Mouse (Mus musculus): ENCODE measurements around the gene Grpel1. TPM values are rescaled to one million over a fixed set of nuclear protein-coding genes. Genes with fewer than 3 reads are reported as not detected.
A peak's percentile ranks its signal among the peaks of the same experiment; 100 is the strongest.

Gene Grpel1
- polyA plus RNA-seq (2015; fragmentation: Nextera tagmentation; extraction: Ambion mirVana) = 46.1 and 47.8 TPM in 2 replicates

DNA sequence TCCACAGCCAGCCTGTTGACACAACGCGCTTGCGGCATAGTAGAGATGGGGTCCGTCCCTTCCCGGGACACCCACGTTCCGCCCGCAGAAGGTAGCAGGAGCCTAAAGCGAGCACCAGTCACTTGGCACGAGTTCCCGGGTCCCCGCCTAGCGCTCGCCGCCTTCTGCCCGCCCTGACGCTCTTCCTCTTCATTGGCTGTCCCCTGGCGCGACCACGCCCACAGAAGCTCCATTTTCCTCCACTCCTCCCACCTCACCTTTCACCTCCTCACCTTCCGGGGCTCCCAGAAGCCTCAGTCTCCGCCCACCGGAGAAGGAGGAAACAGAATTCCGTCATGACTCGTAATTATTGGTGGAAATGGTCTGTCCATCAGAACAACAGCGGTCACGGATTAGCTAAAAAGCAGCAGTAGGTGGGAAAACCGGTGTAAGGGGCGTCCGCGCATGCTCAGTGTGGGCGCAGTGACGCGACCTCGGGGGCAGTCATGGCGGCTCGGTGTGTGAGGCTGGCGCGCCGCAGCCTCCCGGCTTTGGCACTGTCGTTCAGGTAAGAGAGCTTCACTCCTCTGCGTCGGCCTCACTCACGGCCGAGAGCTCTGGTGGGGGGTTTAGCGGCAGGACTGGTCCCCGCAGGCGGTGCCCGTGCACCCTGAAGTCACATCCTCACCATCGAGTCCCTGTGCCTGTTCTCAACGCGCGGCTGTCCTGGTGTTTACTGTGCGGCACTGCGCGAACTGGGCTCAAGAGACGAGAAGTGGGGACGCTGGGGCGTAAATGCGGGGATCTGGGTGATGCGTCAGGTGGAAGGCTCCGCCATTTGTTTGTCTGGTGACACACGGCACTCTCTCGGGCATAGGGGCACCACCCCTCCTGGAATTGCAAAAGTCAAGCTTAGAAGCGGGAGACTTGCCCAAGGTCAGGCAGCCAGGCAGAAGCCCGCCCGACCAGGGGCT, at the start of gene Grpel1:
Gene Grpel1, plus strand, starts transcription at position 290 of the 953 bp plus-strand sequence.
- no peak within 1 kb of the TSS; the same call in 1 of the 2 replicates for H3K27ac ChIP-seq

DNA sequence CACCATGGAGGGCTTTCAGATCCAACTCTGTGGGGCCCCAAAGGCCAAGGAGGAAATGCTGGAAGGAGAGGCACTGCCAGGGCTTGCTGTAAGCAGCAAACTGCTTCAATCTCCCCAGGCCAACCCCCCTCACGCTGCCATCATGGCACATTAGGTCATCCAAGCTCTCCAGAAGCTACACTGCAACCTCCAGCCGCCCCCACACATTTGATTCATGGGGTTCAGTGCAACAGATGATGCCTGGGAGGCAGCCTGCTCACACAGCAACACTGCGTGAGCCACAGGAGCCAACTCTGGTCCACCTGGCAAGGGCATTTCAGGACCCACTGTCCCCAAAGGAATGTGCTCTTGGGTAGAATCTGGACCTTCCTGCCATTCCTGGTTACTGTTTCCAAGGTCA, 44.9 kb upstream of the Grpel1 start:
- H3K9me3 ChIP-seq = no peaks in the 10 kb centered on the region
- no peak overlapping the region for H3K4me3 ChIP-seq
- H3K27me3 ChIP-seq = no peaks in the 10 kb centered on the region
- no peak overlapping the region for H3K4me2 ChIP-seq
- H3K4me1 ChIP-seq = no peaks in the 10 kb centered on the region
- H3K27ac ChIP-seq = no peak overlapping the region
- ATAC-seq (ENCODE audit: insufficient number of reproducible peaks, insufficient read depth, low FRiP score, low TSS enrichment, low read depth) = no peak
- H3K36me3 ChIP-seq = no peaks in the 10 kb centered on the region
- H3K9ac ChIP-seq = no peak overlapping the region
- WGBS = 79% methylated on average over 3 of the region's 3 CpGs

More for the DNA sequence above, at the start of gene Grpel1:
- Histone ChIP-seq H3K9ac (peak within 1 kb of the TSS; percentile 87), H3K4me3 (peak within 1 kb of the TSS; percentile 99), H3K36me3 (peaks cover 12% of the 10 kb centered on the region), H3K4me1 (peaks cover 21% of the 10 kb centered on the region), H3K9me3 (no peaks in the 10 kb centered on the region), H3K27me3 (no peaks in the 10 kb centered on the region), H3K4me2 (peak within 1 kb of the TSS; percentile 98)
- ATAC-seq (ENCODE audit: insufficient number of reproducible peaks, insufficient read depth, low FRiP score, low TSS enrichment, low read depth) = peak; percentile 90
- WGBS = under 1% methylated on average over 68 of the region's 68 CpGs

DNA sequence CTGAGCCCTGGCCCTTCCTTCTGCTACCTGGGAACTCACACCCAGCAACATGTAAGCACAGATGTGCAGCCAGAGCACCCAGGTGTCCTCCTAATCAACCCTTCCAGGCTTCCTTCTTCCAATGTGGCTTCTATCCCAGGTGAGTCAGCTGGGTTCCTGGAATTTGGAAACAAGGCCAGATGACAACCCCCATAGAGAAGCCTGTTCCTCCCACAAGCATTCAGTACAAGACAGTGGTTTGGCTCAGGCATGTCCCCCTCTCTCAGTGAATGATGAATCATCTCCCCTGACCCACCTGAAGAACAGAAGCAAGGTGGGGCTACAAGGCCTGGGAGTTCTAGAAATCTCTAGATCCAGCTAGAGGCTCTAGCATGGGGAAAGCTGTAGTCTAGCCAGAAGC, 42.1 kb upstream of the Grpel1 start:
- Histone ChIP-seq H3K9ac (no peak overlapping the region), H3K4me3 (no peak overlapping the region)

DNA sequence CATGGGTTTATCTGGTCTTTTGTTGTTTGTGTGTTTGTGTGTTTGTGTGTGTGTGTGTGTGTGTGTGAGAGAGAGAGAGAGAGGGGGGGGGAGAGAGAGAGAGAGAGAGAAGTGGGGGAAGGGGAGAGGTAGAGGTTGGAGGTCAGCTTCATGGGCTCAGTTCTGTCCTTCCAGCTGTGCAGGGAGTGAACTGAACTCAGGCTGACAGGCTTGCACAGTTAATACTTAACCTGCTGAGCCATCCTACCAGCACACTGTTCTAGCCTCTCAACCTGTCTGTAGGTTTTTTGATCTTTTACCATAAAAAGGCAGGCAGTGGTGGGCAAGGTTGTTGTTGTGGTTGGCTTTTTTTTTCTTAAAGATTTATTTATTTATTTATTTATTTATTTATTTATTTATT, 40.1 kb upstream of the Grpel1 start:
- H3K36me3 ChIP-seq = no peaks in the 10 kb centered on the region
- ATAC-seq (ENCODE audit: insufficient number of reproducible peaks, insufficient read depth, low FRiP score, low TSS enrichment, low read depth) = no peak
- no peak overlapping the region for H3K4me2 ChIP-seq
- H3K4me1 ChIP-seq = peaks cover 10% of the 10 kb centered on the region; the same call in 1 of the 2 replicates
- no peak overlapping the region for H3K4me3 ChIP-seq
- H3K27me3 ChIP-seq = peaks cover 5% of the 10 kb centered on the region; the same call in 1 of the 2 replicates
- H3K9me3 ChIP-seq = no peaks in the 10 kb centered on the region
- H3K9ac ChIP-seq = no peak overlapping the region
- H3K27ac ChIP-seq = no peak overlapping the region

More for the DNA sequence above, 42.1 kb upstream of the Grpel1 start:
- no peak overlapping the region for H3K27ac ChIP-seq
- H3K4me1 ChIP-seq = peaks cover 6% of the 10 kb centered on the region; the same call in 1 of the 2 replicates
- H3K36me3 ChIP-seq = no peaks in the 10 kb centered on the region
- no peaks in the 10 kb centered on the region for H3K9me3 ChIP-seq
- no peak for ATAC-seq (ENCODE audit: insufficient number of reproducible peaks, insufficient read depth, low FRiP score, low TSS enrichment, low read depth)
- H3K4me2 ChIP-seq = no peak overlapping the region
- peaks cover 5% of the 10 kb centered on the region; the same call in 1 of the 2 replicates for H3K27me3 ChIP-seq

DNA sequence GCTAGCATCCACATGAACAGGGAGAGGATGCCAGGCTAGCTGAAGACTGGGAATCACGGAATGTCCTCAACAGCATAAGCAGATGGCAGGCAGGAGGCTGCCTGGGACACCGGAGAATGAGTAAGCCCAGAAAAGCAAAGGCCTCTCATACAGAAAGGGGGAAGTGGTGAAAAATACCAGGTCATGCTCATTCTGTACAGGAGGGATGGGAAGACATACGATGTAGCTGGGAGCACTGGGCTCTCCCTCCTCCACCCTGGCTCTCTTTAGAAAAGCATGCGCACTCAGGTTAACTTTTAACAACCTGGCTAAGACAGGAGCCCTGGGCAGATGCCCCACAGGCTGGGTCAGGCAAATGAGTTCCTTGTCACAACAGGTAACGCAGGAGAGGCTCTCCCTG, 38.4 kb upstream of the Grpel1 start:
- no peak overlapping the region for H3K4me2 ChIP-seq
- H3K27ac ChIP-seq = no peak overlapping the region
- no peak overlapping the region for H3K4me3 ChIP-seq
- H3K4me1 ChIP-seq = peaks cover 10% of the 10 kb centered on the region; the same call in 1 of the 2 replicates
- ATAC-seq (ENCODE audit: insufficient number of reproducible peaks, insufficient read depth, low FRiP score, low TSS enrichment, low read depth) = no peak
- WGBS = 78% methylated on average over 5 of the region's 5 CpGs
- no peaks in the 10 kb centered on the region for H3K9me3 ChIP-seq
- no peaks in the 10 kb centered on the region for H3K36me3 ChIP-seq
- no peak overlapping the region for H3K9ac ChIP-seq
- peaks cover 5% of the 10 kb centered on the region; the same call in 1 of the 2 replicates for H3K27me3 ChIP-seq

DNA sequence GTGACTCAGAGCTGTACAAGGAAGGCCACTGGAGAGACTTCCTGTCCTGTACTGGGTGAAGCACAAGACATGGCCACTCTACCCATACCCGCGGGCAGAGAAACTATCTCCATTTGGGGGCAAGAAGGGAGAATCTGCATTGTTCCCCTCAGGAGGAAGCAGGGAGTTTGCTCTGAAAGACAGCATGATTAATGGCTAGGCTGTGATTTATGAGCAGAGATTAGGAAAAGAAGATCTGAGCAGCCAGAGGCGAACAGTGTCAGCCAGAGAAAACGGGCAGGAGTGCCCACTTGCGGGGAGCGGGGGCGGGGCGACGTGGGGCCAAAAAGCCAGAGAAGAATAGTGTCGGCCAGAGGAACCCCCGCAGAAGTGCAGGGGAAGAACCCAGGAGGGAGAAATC, 37.0 kb upstream of the Grpel1 start:
- Histone ChIP-seq H3K9ac (no peak overlapping the region), H3K9me3 (no peaks in the 10 kb centered on the region), H3K36me3 (no peaks in the 10 kb centered on the region), H3K27ac (no peak overlapping the region), H3K4me2 (no peak overlapping the region), H3K27me3 (peaks cover 5% of the 10 kb centered on the region; the same call in 1 of the 2 replicates), H3K4me1 (peaks cover 10% of the 10 kb centered on the region; the same call in 1 of the 2 replicates), H3K4me3 (no peak overlapping the region)
- 59% methylated on average over 11 of the region's 11 CpGs for WGBS
- no peak for ATAC-seq (ENCODE audit: insufficient number of reproducible peaks, insufficient read depth, low FRiP score, low TSS enrichment, low read depth)

DNA sequence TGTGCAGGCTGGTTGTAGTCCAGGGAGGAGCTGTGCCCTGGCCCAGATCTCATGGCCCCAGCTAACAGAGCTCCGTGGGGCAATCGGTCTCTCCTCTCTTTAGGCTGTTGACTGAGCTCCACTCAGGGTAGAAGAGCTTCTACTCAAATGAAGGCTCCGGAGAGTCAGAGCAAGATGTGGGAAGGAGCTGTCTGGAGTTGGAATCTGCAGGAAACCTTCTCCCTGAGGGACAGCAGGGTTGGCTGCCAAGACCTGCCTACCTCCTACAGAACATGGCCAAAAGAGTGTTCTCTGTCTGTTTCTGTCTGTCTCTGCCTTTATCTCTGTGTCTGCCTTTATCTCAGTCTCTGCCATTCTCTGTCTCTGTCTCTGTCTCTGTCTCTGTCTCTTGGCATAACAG, 35.2 kb upstream of the Grpel1 start:
- Histone ChIP-seq H3K27ac (no peak overlapping the region), H3K9me3 (no peaks in the 10 kb centered on the region), H3K9ac (no peak overlapping the region), H3K36me3 (no peaks in the 10 kb centered on the region), H3K4me2 (no peak overlapping the region), H3K4me1 (peaks cover 17% of the 10 kb centered on the region), H3K4me3 (no peak overlapping the region), H3K27me3 (peaks cover 5% of the 10 kb centered on the region; the same call in 1 of the 2 replicates)
- ATAC-seq (ENCODE audit: insufficient number of reproducible peaks, insufficient read depth, low FRiP score, low TSS enrichment, low read depth) = no peak
- 82% methylated on average over 3 of the region's 3 CpGs for WGBS

DNA sequence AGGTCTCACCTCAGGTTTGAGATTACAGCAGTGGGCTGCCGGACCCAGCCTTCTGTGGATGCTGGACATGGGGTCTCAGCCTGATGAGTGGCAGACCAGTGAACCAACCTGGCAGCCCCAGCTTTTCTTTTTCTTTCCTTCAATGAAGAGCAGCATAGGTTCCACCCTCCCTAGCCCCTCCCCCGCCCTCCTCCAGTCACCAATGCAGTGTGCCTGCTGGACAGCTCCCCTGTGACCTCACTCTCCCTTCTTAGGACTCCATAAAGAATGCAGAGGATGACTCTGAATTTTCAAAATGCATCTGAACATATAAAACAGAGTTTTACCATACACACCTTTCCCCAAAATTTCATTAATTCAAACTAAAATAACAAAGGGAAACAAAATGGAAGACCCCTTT, 33.1 kb upstream of the Grpel1 start:
- H3K4me1 ChIP-seq = peaks cover 24% of the 10 kb centered on the region
- H3K36me3 ChIP-seq = no peaks in the 10 kb centered on the region
- H3K27ac ChIP-seq = no peak overlapping the region
- H3K4me3 ChIP-seq = no peak overlapping the region
- no peak overlapping the region for H3K4me2 ChIP-seq
- WGBS = 58% methylated on average over 2 of the region's 2 CpGs
- ATAC-seq (ENCODE audit: insufficient number of reproducible peaks, insufficient read depth, low FRiP score, low TSS enrichment, low read depth) = no peak
- no peaks in the 10 kb centered on the region for H3K9me3 ChIP-seq
- peaks cover 5% of the 10 kb centered on the region; the same call in 1 of the 2 replicates for H3K27me3 ChIP-seq
- H3K9ac ChIP-seq = no peak overlapping the region

DNA sequence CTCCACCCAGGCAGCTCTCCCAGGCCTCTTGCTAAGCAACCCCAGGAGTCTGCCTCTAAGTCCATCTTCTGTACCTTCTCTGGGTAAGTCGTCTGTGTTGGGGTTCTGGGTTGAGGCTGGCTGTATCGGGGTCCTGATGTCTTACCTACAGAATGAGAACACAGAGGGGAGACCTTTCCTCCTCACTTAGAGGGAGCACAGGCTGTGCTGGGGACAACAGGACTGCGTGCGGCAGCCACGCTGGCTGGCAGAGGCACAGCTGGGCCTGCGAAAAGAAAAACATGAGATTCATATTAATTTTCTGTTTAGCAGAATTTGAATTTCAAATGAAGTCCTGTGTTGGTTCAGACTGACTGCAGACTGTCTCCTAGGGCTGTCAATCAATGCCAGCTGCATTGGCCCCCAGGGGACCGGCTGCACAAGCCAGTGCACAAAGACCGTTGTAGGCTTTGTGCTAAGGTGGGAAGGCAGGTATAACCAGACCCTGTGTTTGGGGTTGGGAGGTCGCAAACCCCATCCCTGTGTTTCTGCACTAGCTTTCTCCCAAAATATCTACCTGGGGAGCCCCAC, 30.3 kb upstream of the Grpel1 start:
- 39% methylated on average over 9 of the region's 9 CpGs for WGBS
- no peak for ATAC-seq (ENCODE audit: insufficient number of reproducible peaks, insufficient read depth, low FRiP score, low TSS enrichment, low read depth)
- H3K9me3 ChIP-seq = no peaks in the 10 kb centered on the region
- H3K4me3 ChIP-seq = no peak overlapping the region
- peak overlapping the region; percentile 32; the same call in 1 of the 2 replicates for H3K9ac ChIP-seq
- peak overlapping the region; percentile 55; the same call in 1 of the 2 replicates for H3K27ac ChIP-seq
- H3K27me3 ChIP-seq = no peaks in the 10 kb centered on the region
- H3K4me1 ChIP-seq = peaks cover 25% of the 10 kb centered on the region
- no peak overlapping the region for H3K4me2 ChIP-seq
- H3K36me3 ChIP-seq = no peaks in the 10 kb centered on the region

DNA sequence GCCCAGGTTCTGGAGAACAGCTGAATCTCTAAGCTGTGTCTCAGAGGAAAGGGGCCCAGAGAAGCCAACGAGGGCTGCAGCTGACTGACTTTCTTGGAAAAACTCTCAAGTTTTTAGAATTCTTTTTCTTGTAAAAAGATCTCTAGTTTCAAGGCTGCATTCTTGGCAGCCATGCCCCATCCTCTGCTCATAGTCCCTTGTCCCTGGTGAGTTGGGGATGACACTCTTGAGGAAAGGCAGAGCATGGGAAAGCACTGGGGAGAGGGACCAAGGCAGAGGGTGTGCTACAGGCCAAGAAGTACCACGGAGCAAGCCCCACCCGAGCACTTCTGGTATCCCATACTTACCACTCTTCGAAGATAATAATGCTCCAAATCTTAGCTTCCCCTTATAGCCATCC, 27.9 kb upstream of the Grpel1 start:
- Histone ChIP-seq H3K27ac (peak overlapping the region; percentile 62), H3K9ac (no peak overlapping the region), H3K27me3 (no peaks in the 10 kb centered on the region), H3K36me3 (no peaks in the 10 kb centered on the region), H3K9me3 (no peaks in the 10 kb centered on the region), H3K4me2 (no peak overlapping the region), H3K4me3 (no peak overlapping the region), H3K4me1 (peaks cover 35% of the 10 kb centered on the region)
- no peak for ATAC-seq (ENCODE audit: insufficient number of reproducible peaks, insufficient read depth, low FRiP score, low TSS enrichment, low read depth)
- whole genome bisulfite sequencing = 65% methylated on average over 4 of the region's 4 CpGs

DNA sequence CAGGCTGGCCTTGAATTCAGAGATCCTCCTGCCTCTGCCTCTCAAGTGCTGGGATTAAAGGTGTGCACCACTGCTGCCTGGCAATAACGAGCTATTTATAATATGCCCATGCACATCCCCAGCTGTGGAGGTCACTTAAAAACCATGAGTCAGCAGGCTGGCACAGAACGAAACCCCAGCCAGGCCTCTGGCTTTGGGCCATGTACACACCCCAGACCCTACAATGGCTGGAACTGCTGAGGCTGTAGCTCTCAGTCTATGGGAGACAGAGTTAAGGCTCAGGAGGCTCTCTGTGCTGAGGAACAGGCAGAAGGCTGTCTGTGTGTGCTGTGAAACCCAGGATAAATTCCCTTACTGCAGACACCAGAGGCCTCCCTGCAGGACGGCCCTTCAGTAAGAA, 24.1 kb upstream of the Grpel1 start:
- Histone ChIP-seq H3K4me2 (no peak overlapping the region), H3K4me1 (peaks cover 46% of the 10 kb centered on the region), H3K36me3 (no peaks in the 10 kb centered on the region), H3K27me3 (0 out of 2 replicates have a peak, but pooled peaks cover 4% of the 10 kb centered on the region), H3K27ac (peak overlapping the region; percentile 29; the same call in 1 of the 2 replicates), H3K9ac (no peak overlapping the region), H3K9me3 (no peaks in the 10 kb centered on the region), H3K4me3 (no peak overlapping the region)
- 55% methylated on average over 3 of the region's 3 CpGs for WGBS
- no peak for ATAC-seq (ENCODE audit: insufficient number of reproducible peaks, insufficient read depth, low FRiP score, low TSS enrichment, low read depth)
